Mouse (Mus musculus) heart, embryonic 15.5 days (tissue): ENCODE data around the gene Ambra1. TPM values are rescaled to one million over a fixed set of nuclear protein-coding genes. Genes with fewer than 3 reads are reported as not detected.

Experiments
- ATAC-seq: fragments of 200-750 bp; cut with Nextera tagmentation; replicated peaks from 2 replicates; pipeline ENCODE4 v1.8.0; 2017; ENCODE audit warnings: low read depth, moderate TSS enrichment; ENCODE audit not compliant: insufficient number of reproducible peaks, insufficient read depth, low FRiP score
- H3K27ac ChIP-seq: fragments of 300-500 bp; sonication (generic); 2 replicates; pipeline ENCODE4 v1.5.1; 2015; ENCODE audit warnings: mild to moderate bottlenecking, inconsistent platforms
- H3K27me3 ChIP-seq: fragments of 300-500 bp; sonication (generic); 2 replicates; pipeline ENCODE4 v1.6.1; 2015; ENCODE audit warnings: inconsistent platforms
- H3K36me3 ChIP-seq: fragments of 300-500 bp; sonication (generic); 2 replicates; pipeline ENCODE4 v1.6.1; 2015; ENCODE audit warnings: mild to moderate bottlenecking, inconsistent platforms
- H3K4me1 ChIP-seq: fragments of 300-500 bp; sonication (generic); replicated peaks from 2 replicates; pipeline ENCODE4 v1.6.1; 2015; ENCODE audit warnings: inconsistent platforms
- H3K4me2 ChIP-seq: fragments of 300-500 bp; sonication (generic); 2 replicates; pipeline ENCODE4 v1.6.1; 2015; ENCODE audit warnings: inconsistent platforms, mild to moderate bottlenecking, moderate library complexity
- H3K4me3 ChIP-seq: fragments of 300-500 bp; sonication (generic); 2 replicates; pipeline ENCODE4 v1.5.1; 2015; ENCODE audit warnings: mild to moderate bottlenecking, inconsistent platforms
- H3K9ac ChIP-seq: fragments of 300-500 bp; sonication (generic); 2 replicates; pipeline ENCODE4 v1.6.1; 2015; ENCODE audit warnings: mild to moderate bottlenecking, inconsistent platforms
- H3K9me3 ChIP-seq: fragments of 300-500 bp; sonication (generic); replicated peaks from 2 replicates; pipeline ENCODE4 v1.6.1; 2016; ENCODE audit warnings: inconsistent platforms
- WGBS: fragments of 180-500 bp; shearing (Covaris S2); methylation state at CpG from one replicate; pipeline ENCODE4 v1.1.7; 2015; ENCODE audit warnings: mixed read lengths; 5-methylcytosine and 5-hydroxymethylcytosine counted together
- polyA plus RNA-seq: library from polyadenylated mRNA; unstranded; fragments of >200 nt; fragmentation: Nextera tagmentation; extraction: Ambion mirVana; gene quantifications from 2 replicates; pipeline ENCODE4 v1.2.1, GENCODE M21; 2015

Gene Ambra1
- polyA plus RNA-seq, 1 experiment from 2014 or later: 8.6 TPM

DNA sequence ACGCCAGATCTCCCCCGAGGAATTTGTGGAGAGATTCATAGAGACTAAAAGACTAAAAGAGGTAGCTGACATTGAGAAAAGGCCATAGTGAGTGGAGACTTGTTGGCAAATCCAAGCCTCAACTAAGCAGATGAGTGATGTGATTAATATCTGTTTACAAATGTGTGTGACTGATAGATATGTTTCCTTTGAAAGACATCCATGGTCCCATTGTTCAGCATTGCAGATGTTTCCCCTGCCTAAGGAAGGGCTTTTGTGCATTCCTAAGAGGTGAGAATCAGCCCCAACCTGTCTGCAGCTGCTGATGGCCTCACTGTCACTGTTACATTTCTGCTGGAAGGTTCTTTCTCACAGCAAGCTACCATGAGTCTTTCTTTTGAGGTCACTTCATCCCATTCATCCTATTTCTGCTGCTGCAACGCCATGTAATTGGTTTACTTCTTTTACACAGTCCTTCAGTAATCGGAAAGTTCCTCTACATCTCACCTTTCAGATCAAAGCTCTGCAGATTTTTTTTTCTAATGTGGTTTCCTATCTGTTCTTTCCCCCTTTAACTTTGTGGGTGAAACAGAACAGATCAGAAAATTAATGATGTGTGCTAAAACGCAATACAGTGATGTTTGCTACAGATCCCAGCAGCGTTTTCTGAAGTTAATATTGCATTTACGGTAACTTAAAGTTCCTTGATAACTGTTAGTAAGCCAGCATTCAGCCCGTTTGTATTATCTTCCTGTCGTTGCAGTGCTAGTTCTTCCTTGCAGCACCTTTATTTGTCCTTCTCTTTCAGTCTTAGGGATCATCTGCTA is 146.3 kb downstream of the Ambra1 start:
- WGBS: 75% methylated on average over 9 of the region's 9 CpGs
- Histone ChIP-seq H3K4me2 (no peak overlapping the region), H3K36me3 (no peaks in the 10 kb centered on the region), H3K4me3 (no peak overlapping the region), H3K4me1 (0 out of 2 replicates have a peak, but pooled peaks cover 5% of the 10 kb centered on the region), H3K27me3 (no peaks in the 10 kb centered on the region), H3K9me3 (no peaks in the 10 kb centered on the region), H3K27ac (no peak overlapping the region), H3K9ac (no peak overlapping the region)
- no peak for ATAC-seq

DNA sequence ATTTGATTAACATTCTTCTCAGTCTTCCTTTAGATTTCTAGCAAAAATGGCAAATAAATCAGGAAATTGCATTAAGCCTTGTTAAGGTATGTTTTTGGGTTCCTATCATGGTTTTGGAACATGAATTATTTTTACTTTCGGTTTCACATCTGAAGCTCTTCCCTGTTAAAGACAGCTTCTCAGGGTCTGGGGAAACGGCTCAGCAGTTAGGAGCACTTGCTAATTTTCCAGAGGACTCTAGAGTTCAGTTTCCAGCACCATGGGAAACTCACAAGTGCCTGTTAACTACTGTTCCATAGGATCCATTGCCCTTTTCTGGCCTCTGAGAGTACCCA is 146.8 kb downstream of the Ambra1 start:
- H3K4me1 ChIP-seq: 0 out of 2 replicates have a peak, but pooled peaks cover 5% of the 10 kb centered on the region
- H3K4me2 ChIP-seq: no peak overlapping the region
- no peaks in the 10 kb centered on the region for H3K36me3 ChIP-seq
- H3K4me3 ChIP-seq: no peak overlapping the region
- H3K9me3 ChIP-seq: no peaks in the 10 kb centered on the region
- ATAC-seq: no peak
- 76% methylated on average over 2 of the region's 2 CpGs for WGBS
- H3K27me3 ChIP-seq: no peaks in the 10 kb centered on the region
- H3K9ac ChIP-seq: no peak overlapping the region
- no peak overlapping the region for H3K27ac ChIP-seq

DNA sequence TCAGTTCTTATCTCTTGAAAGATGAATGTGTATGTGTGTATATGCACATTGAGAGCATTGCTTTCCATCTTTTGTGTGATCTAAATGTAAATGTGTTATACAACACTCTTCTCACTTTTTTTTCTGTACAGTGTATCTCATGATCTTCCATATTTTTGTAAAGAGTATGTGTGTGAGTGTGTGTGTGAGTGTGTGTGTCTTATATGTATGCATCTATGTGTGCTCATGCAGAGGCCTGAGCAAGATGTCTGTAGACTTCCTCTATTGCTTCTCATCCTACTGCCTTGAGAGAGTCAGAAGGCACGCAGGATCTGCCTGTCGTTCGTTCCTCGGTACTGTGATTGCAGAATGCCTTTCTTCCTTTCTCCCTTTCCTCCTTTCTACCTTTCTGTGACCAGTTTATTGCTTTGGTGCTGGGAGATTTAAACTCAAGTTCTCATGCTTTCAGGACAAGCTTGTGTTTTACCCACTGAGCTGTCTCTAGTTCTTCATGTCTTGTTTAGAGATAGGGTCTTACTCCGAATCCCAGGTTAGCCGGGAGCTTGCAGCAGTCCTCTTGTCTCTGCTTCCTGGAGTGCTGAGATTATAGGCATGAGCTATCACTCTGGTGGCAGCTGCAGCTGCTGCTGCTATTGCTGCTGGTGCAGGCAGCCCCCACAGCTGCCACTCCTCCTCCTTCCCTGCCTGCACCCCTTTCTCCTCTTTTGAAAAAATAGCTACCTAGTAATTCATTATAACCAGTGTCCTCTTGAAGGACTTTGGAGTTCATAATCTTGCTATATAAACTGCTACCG is 148.7 kb downstream of the Ambra1 start:
- no peak for ATAC-seq
- no peak overlapping the region for H3K4me3 ChIP-seq
- no peak overlapping the region for H3K4me2 ChIP-seq
- H3K27me3 ChIP-seq: no peaks in the 10 kb centered on the region
- no peak overlapping the region for H3K27ac ChIP-seq
- 62% methylated on average over 7 of the region's 7 CpGs for WGBS
- no peaks in the 10 kb centered on the region for H3K9me3 ChIP-seq
- H3K36me3 ChIP-seq: no peaks in the 10 kb centered on the region
- 0 out of 2 replicates have a peak, but pooled peaks cover 5% of the 10 kb centered on the region for H3K4me1 ChIP-seq
- H3K9ac ChIP-seq: no peak overlapping the region

DNA sequence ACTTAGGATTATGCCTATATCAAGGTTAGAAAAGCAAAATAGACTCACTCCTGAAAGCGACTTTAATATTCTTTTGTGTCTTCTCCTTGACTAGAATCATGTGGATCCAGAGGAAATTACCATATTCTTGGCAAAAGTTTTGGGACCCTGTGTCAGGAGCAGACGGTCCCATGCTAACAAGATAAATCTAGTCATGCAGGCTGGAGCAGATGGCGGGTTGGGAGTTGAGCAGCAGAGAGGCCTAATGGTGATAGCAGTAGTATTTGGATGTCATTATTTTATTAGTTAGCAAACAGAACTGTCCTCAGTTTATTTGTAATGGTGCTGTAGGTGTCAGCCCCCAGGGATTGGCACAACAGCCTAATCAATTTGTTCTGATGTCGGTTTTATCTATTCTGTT is 154.0 kb downstream of the Ambra1 start:
- H3K4me1 ChIP-seq: no peaks in the 10 kb centered on the region
- no peaks in the 10 kb centered on the region for H3K27me3 ChIP-seq
- no peak overlapping the region for H3K4me2 ChIP-seq
- H3K36me3 ChIP-seq: peaks cover 14% of the 10 kb centered on the region
- no peak overlapping the region for H3K9ac ChIP-seq
- no peak for ATAC-seq
- H3K4me3 ChIP-seq: no peak overlapping the region
- WGBS: 76% methylated on average over 4 of the region's 4 CpGs
- H3K9me3 ChIP-seq: no peaks in the 10 kb centered on the region
- H3K27ac ChIP-seq: no peak overlapping the region

DNA sequence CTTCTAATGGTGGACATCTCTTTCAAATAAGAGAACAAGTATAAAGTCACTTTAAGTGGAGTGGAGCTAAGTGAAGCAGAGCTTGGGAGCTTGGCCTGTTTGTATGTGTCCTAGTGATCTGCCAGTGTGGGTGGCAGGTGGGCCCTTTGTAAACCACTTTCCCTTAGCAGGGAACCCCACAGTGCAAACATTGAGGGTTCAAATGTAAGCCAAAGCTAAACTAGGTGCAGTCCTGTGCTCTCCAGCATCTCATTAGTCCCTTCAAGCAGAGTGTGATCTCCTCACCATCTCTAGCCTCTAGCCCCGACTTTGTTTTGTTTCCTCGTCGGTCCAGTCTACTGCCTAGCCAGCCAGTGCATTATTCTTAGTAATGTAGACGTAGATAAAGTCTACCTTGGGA is 154.7 kb downstream of the Ambra1 start:
- Histone ChIP-seq H3K4me3 (no peak overlapping the region), H3K9me3 (no peaks in the 10 kb centered on the region), H3K4me1 (no peaks in the 10 kb centered on the region), H3K27ac (no peak overlapping the region), H3K4me2 (no peak overlapping the region), H3K27me3 (no peaks in the 10 kb centered on the region), H3K9ac (no peak overlapping the region), H3K36me3 (peaks cover 14% of the 10 kb centered on the region)
- 72% methylated on average over 4 of the region's 4 CpGs for WGBS
- no peak for ATAC-seq

DNA sequence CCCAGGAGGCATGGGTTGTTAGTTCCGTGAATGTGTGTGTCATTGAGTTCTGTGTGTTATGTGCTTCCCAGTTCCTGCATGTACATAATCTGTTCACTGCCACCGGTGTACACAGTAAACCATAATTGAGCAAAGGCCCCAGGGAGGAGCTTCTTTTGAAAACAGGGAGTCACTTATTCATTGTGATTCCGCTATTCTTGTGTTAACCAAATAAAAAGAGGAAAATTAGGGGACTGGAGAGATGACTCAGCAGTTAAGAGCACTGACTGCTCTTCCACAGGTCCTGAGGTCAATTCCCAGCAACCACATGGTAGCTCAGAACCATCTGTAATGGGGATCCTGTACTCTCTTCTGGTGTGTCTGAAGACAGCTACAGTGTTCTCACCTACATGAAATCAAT is 164.8 kb downstream of the Ambra1 start:
- H3K4me3 ChIP-seq: no peak overlapping the region
- no peak for ATAC-seq
- WGBS: 83% methylated on average over 3 of the region's 3 CpGs

DNA sequence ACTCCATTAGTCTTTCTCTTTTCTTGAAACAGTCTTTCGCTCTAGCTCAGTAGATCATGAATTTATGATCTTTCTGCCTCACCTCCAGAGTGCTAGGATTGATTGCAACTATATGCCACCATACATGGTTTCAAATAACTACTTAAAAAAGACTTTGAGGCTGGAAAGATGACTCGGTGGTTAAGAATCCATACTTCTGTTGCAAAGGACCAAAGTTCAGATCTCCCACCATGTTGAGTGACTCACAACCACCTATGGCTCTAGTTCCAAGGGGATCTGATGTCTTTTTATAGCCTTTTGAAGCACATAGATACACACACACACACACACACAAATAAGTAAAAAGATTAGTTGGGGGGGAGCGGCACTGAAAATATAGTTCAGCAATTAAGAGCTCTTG is 165.5 kb downstream of the Ambra1 start:
- Histone ChIP-seq H3K4me1 (no peaks in the 10 kb centered on the region), H3K9me3 (no peaks in the 10 kb centered on the region), H3K36me3 (peaks cover 8% of the 10 kb centered on the region; the same call in 1 of the 2 replicates), H3K4me3 (no peak overlapping the region), H3K9ac (no peak overlapping the region), H3K4me2 (no peak overlapping the region), H3K27ac (no peak overlapping the region), H3K27me3 (no peaks in the 10 kb centered on the region)
- no peak for ATAC-seq
- 91% methylated on average over 3 of the region's 3 CpGs for WGBS

More for the DNA sequence above, 164.8 kb downstream of the Ambra1 start:
- no peak overlapping the region for H3K9ac ChIP-seq
- 0 out of 2 replicates have a peak, but pooled peaks cover 4% of the 10 kb centered on the region for H3K36me3 ChIP-seq
- H3K4me2 ChIP-seq: no peak overlapping the region
- no peaks in the 10 kb centered on the region for H3K9me3 ChIP-seq
- H3K27ac ChIP-seq: no peak overlapping the region
- no peaks in the 10 kb centered on the region for H3K4me1 ChIP-seq
- H3K27me3 ChIP-seq: no peaks in the 10 kb centered on the region

DNA sequence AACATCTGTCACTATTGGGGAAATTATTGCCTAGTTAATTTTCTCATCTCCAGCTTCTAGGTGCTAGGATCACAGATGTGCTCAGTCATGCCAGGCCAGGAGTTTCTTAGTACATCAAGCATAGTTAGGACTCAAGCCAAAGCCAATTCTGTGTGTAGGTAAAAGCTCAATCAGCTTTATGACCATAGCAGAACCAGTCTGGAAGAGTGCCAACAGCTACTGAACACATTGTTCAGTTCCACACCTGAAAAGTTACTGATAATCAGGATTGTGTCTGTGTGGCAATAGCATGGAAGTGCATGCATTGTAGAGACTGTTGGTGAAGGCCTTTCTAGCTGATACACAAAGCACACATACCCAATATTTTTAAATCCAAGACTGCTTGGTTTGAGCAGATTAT is 168.0 kb downstream of the Ambra1 start:
- H3K27ac ChIP-seq: no peak overlapping the region

DNA sequence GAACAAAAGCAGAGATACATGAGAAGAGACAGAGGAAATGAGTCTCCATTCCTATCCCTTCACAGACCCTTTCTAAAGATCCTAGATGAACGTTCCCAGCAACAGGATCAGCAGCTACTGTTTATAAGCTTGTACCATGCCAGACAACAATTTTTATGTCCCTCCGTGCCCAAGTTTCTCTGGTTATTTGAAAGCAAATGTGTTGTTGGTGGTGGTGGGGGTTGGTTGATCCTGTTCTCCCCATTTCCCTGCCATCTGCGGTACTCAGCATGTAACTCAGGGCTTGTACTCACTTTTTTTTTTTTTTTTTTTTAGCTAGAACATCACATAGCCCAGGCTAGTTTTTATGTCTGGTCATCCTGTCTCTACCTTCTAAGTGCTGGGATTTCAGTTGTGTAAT is 169.2 kb downstream of the Ambra1 start:
- WGBS: 94% methylated on average over 3 of the region's 3 CpGs
- H3K36me3 ChIP-seq: peaks cover 17% of the 10 kb centered on the region; the same call in 1 of the 2 replicates
- no peaks in the 10 kb centered on the region for H3K9me3 ChIP-seq
- no peaks in the 10 kb centered on the region for H3K27me3 ChIP-seq
- H3K4me2 ChIP-seq: no peak overlapping the region
- no peak overlapping the region for H3K4me3 ChIP-seq
- ATAC-seq: no peak
- no peak overlapping the region for H3K27ac ChIP-seq
- H3K4me1 ChIP-seq: no peaks in the 10 kb centered on the region
- H3K9ac ChIP-seq: no peak overlapping the region

More for the DNA sequence above, 168.0 kb downstream of the Ambra1 start:
- no peak overlapping the region for H3K4me3 ChIP-seq
- no peak overlapping the region for H3K4me2 ChIP-seq
- peaks cover 15% of the 10 kb centered on the region; the same call in 1 of the 2 replicates for H3K36me3 ChIP-seq
- ATAC-seq: no peak
- no peaks in the 10 kb centered on the region for H3K4me1 ChIP-seq
- no peaks in the 10 kb centered on the region for H3K27me3 ChIP-seq
- H3K9ac ChIP-seq: no peak overlapping the region
- no peaks in the 10 kb centered on the region for H3K9me3 ChIP-seq

DNA sequence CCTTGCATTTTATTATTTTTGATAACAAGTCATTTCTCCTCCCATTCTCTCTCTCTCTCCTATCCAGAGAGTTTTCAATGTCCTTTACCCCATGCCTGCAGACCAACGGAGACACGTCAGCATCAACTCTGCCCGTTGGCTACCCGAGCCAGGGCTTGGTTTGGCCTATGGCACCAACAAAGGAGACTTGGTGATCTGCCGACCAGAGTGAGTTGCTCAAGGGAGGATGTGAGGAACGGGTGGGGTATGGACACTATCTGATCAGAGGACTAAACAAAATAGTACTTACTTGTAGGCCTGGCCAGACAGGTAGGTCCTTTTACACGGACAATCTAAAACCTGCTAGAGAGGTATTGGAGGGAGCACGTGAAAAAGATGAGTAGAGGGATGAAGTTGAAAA is 170.5 kb downstream of the Ambra1 start:
- Histone ChIP-seq H3K9ac (no peak overlapping the region), H3K4me3 (no peak overlapping the region), H3K9me3 (no peaks in the 10 kb centered on the region), H3K27me3 (no peaks in the 10 kb centered on the region), H3K36me3 (peaks cover 17% of the 10 kb centered on the region; the same call in 1 of the 2 replicates), H3K27ac (no peak overlapping the region), H3K4me1 (no peaks in the 10 kb centered on the region), H3K4me2 (no peak overlapping the region)
- 91% methylated on average over 8 of the region's 8 CpGs for WGBS
- ATAC-seq: no peak

DNA sequence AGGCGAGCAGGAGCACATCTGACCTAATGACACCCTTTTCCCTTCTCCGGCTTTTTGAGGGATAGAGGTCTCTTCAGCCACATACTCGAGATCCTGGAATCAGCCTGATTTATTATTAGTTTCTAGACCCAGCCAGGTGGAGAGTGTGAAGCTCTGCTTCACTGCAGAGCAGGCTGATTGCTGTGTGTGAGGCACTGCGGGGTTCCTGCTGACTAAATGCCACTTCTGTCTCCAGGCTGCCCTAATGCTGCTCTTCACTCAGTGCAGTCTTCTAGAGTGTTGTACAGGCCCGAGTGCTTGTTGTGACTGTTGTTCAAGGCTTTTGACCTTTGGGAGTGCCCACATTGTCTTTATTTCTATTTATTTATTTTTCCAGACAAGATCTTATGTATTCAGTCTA is 172.4 kb downstream of the Ambra1 start:
- no peak overlapping the region for H3K27ac ChIP-seq
- H3K4me3 ChIP-seq: no peak overlapping the region
- H3K4me2 ChIP-seq: no peak overlapping the region
- no peaks in the 10 kb centered on the region for H3K4me1 ChIP-seq
- H3K36me3 ChIP-seq: peaks cover 13% of the 10 kb centered on the region; the same call in 1 of the 2 replicates
- H3K27me3 ChIP-seq: no peaks in the 10 kb centered on the region
- ATAC-seq: no peak
- no peak overlapping the region for H3K9ac ChIP-seq
- H3K9me3 ChIP-seq: no peaks in the 10 kb centered on the region
- 70% methylated on average over 5 of the region's 5 CpGs for whole genome bisulfite sequencing
